In genomic region chr2:32668176-32668575, GRCm38 (mm10) we compare ENCODE assay signal across 13 mouse cellular contexts. TPM values are rescaled to one million over a fixed set of nuclear protein-coding genes. Genes with fewer than 3 reads are reported as not detected.
A peak's percentile ranks its signal among the peaks of the same experiment; 100 is the strongest.
DNase-seq lines count a peak whose midpoint lies in the region; ATAC-seq lines count a peak whose summit lies in the region.
"Had no signal": no experiment of that assay in that cellular context is flagged by ENCODE, and none has a peak within 500 bp of the region (broad histone marks: within the 10 kb centered on the region; RNA-seq: fewer than 3 reads in every experiment).

No protein-coding gene starts in this region.

- H3K4me3 ChIP-seq in heart, embryonic 11.5 days (ENCODE audit: low read depth, low read length), result no peak overlapping the region
- H3K4me3 ChIP-seq in kidney, embryonic 15.5 days (replicated peaks), result no peak overlapping the region
- no peak overlapping the region for H3K4me3 ChIP-seq in embryonic facial prominence, embryonic 10.5 days
- no peak overlapping the region for H3K4me3 ChIP-seq in limb, embryonic 15.5 days
- H3K4me3 ChIP-seq: embryonic facial prominence, embryonic 15.5 days; neural tube, embryonic 15.5 days had no signal

- H3K36me3 ChIP-seq in heart, embryonic 11.5 days (ENCODE audit: control insufficient read depth, insufficient read depth, low read length), result peaks cover 5% of the 10 kb centered on the region; the same call in 1 of the 2 replicates
- peaks cover 23% of the 10 kb centered on the region for H3K36me3 ChIP-seq in kidney, embryonic 15.5 days
- H3K36me3 ChIP-seq in embryonic facial prominence, embryonic 10.5 days (replicated peaks), result peaks cover 4% of the 10 kb centered on the region
- peaks cover 25% of the 10 kb centered on the region for H3K36me3 ChIP-seq in limb, embryonic 15.5 days
- H3K36me3 ChIP-seq: neural tube, embryonic 15.5 days had no signal

- 82% methylated on average over 7 of the region's 7 CpGs for WGBS in heart, embryonic 11.5 days (ENCODE audit: insufficient replicate concordance)
- 89% methylated on average over 7 of the region's 7 CpGs for WGBS in kidney, embryonic 15.5 days
- WGBS in embryonic facial prominence, embryonic 10.5 days, result 89% methylated on average over 7 of the region's 7 CpGs
- 89% methylated on average over 7 of the region's 7 CpGs for WGBS in limb, embryonic 15.5 days

- no peaks in the 10 kb centered on the region for H3K9me3 ChIP-seq in heart, embryonic 11.5 days (replicated peaks; ENCODE audit: control insufficient read depth, low read length)
- H3K9me3 ChIP-seq in kidney, embryonic 15.5 days (replicated peaks), result no peaks in the 10 kb centered on the region
- H3K9me3 ChIP-seq in embryonic facial prominence, embryonic 10.5 days, result no peaks in the 10 kb centered on the region
- no peaks in the 10 kb centered on the region for H3K9me3 ChIP-seq in limb, embryonic 15.5 days
- H3K9me3 ChIP-seq: embryonic facial prominence, embryonic 15.5 days; neural tube, embryonic 15.5 days had no signal

- H3K27me3 ChIP-seq in heart, embryonic 11.5 days (ENCODE audit: control insufficient read depth, insufficient read depth, low read length), result no peaks in the 10 kb centered on the region
- H3K27me3 ChIP-seq in kidney, embryonic 15.5 days, result no peaks in the 10 kb centered on the region
- H3K27me3 ChIP-seq in embryonic facial prominence, embryonic 10.5 days (replicated peaks; ENCODE audit: low read depth, poor library complexity, severe bottlenecking), result no peaks in the 10 kb centered on the region
- H3K27me3 ChIP-seq in limb, embryonic 15.5 days, result no peaks in the 10 kb centered on the region
- H3K27me3 ChIP-seq: embryonic facial prominence, embryonic 15.5 days; neural tube, embryonic 15.5 days had no signal

- peak overlapping the region; percentile 43 for H3K9ac ChIP-seq in heart, embryonic 11.5 days (ENCODE audit: low read depth, low read length)
- no peak overlapping the region for H3K9ac ChIP-seq in kidney, embryonic 15.5 days
- no peak overlapping the region for H3K9ac ChIP-seq in limb, embryonic 15.5 days
- H3K9ac ChIP-seq: embryonic facial prominence, embryonic 15.5 days; lung, embryonic 14.5 days; neural tube, embryonic 15.5 days had no signal

- peaks cover 27% of the 10 kb centered on the region for H3K4me1 ChIP-seq in heart, embryonic 11.5 days (ENCODE audit: control insufficient read depth, insufficient read depth, low read length)
- H3K4me1 ChIP-seq in kidney, embryonic 15.5 days, result 0 out of 2 replicates have a peak, but pooled peaks cover 9% of the 10 kb centered on the region
- peaks cover 16% of the 10 kb centered on the region; the same call in 1 of the 2 replicates for H3K4me1 ChIP-seq in embryonic facial prominence, embryonic 10.5 days
- peaks cover 9% of the 10 kb centered on the region for H3K4me1 ChIP-seq in limb, embryonic 15.5 days
- H3K4me1 ChIP-seq: embryonic facial prominence, embryonic 15.5 days had no signal

- ATAC-seq in heart, embryonic 11.5 days (replicated peaks; ENCODE audit: insufficient number of reproducible peaks, low FRiP score, low TSS enrichment), result no peak
- ATAC-seq in kidney, embryonic 15.5 days (replicated peaks; ENCODE audit: low FRiP score), result no peak
- ATAC-seq in limb, embryonic 15.5 days (ENCODE audit: insufficient number of reproducible peaks, low FRiP score, low TSS enrichment, low read depth), result no peak

- H3K27ac ChIP-seq in heart, embryonic 11.5 days (ENCODE audit: low read depth, low read length), result peak overlapping the region; percentile 79
- H3K27ac ChIP-seq in kidney, embryonic 15.5 days, result peak overlapping the region; percentile 52; the same call in 1 of the 2 replicates
- peak overlapping the region; percentile 75 for H3K27ac ChIP-seq in embryonic facial prominence, embryonic 10.5 days (replicated peaks)
- H3K27ac ChIP-seq in limb, embryonic 15.5 days, result 0 out of 2 replicates have a peak overlapping the region, but pooled peaks have one; percentile 27
- H3K27ac ChIP-seq: embryonic facial prominence, embryonic 15.5 days; neural tube, embryonic 15.5 days had no signal

- DNase-seq in heart, adult 18-20 months, result no peak
- DNase-seq in kidney, adult 11 months, result no peak
- no peak for DNase-seq in embryonic facial prominence, embryonic 10.5 days (ENCODE audit: low spot score)
- DNase-seq in kidney, postnatal 4 days, result no peak
- DNase-seq: cerebellum, postnatal 14 days; lung, embryonic 14.5 days; right cerebral cortex, postnatal 14 days; thymus, postnatal 36 days had no signal

- no peak overlapping the region; the same call in 1 of the 2 replicates for H3K4me2 ChIP-seq in heart, embryonic 11.5 days
- no peak overlapping the region for H3K4me2 ChIP-seq in kidney, embryonic 15.5 days
- H3K4me2 ChIP-seq in limb, embryonic 15.5 days, result no peak overlapping the region
- H3K4me2 ChIP-seq: embryonic facial prominence, embryonic 15.5 days; lung, embryonic 14.5 days; neural tube, embryonic 15.5 days had no signal

RNA-seq across cellular contexts. Expression of gene Eng, which starts 21.8 kb away (rescaled TPM):
- polyA plus RNA-seq in heart, embryonic 11.5 days (2014; fragmentation: Nextera tagmentation; extraction: Ambion mirVana), result 113 and 127 TPM in 2 replicates
- 100 to 1,000 TPM in 1 of 2 experiments, 10 to 100 TPM in 1; 95.1 to 106 TPM for total RNA-seq in heart, adult 18-20 months (2021)
- 71.9 and 82.1 TPM in 2 replicates for polyA plus RNA-seq in kidney, embryonic 15.5 days (2015; fragmentation: Nextera tagmentation; extraction: Ambion mirVana)
- 23.7 and 25.5 TPM in 2 replicates for polyA plus RNA-seq in embryonic facial prominence, embryonic 10.5 days (2016; fragmentation: Nextera tagmentation; extraction: Ambion mirVana)
- polyA plus RNA-seq in limb, embryonic 15.5 days (2015; fragmentation: Nextera tagmentation; extraction: Ambion mirVana), result 64.6 and 71.5 TPM in 2 replicates

RNA-seq across cellular contexts. Expression of gene Fpgs, which starts 35.8 kb away (rescaled TPM):
- 14.5 and 15.3 TPM in 2 replicates for polyA plus RNA-seq in heart, embryonic 11.5 days (2014; fragmentation: Nextera tagmentation; extraction: Ambion mirVana)
- total RNA-seq in heart, adult 18-20 months (2021), result 1 to 10 TPM; 4.4 to 5.0 TPM
- 33.7 and 40.3 TPM in 2 replicates for polyA plus RNA-seq in kidney, embryonic 15.5 days (2015; fragmentation: Nextera tagmentation; extraction: Ambion mirVana)
- polyA plus RNA-seq in embryonic facial prominence, embryonic 10.5 days (2016; fragmentation: Nextera tagmentation; extraction: Ambion mirVana), result 33.5 and 35.5 TPM in 2 replicates
- 33.5 and 34.8 TPM in 2 replicates for polyA plus RNA-seq in limb, embryonic 15.5 days (2015; fragmentation: Nextera tagmentation; extraction: Ambion mirVana)

RNA-seq across cellular contexts. Expression of gene Cdk9, which starts 44.7 kb away (rescaled TPM):
- polyA plus RNA-seq in heart, embryonic 11.5 days (2014; fragmentation: Nextera tagmentation; extraction: Ambion mirVana), result 53.8 and 61.2 TPM in 2 replicates
- total RNA-seq in heart, adult 18-20 months (2021), result 10 to 100 TPM; 22.4 to 24.1 TPM
- polyA plus RNA-seq in kidney, embryonic 15.5 days (2015; fragmentation: Nextera tagmentation; extraction: Ambion mirVana), result 108 and 118 TPM in 2 replicates
- 130 and 135 TPM in 2 replicates for polyA plus RNA-seq in embryonic facial prominence, embryonic 10.5 days (2016; fragmentation: Nextera tagmentation; extraction: Ambion mirVana)
- polyA plus RNA-seq in limb, embryonic 15.5 days (2015; fragmentation: Nextera tagmentation; extraction: Ambion mirVana), result 84.4 and 101 TPM in 2 replicates

RNA-seq across cellular contexts. Expression of gene Ak1, which starts 46.6 kb away (rescaled TPM):
- 212 and 221 TPM in 2 replicates for polyA plus RNA-seq in heart, embryonic 11.5 days (2014; fragmentation: Nextera tagmentation; extraction: Ambion mirVana)
- total RNA-seq in heart, adult 18-20 months (2021), result 100 to 1,000 TPM; 654 to 691 TPM
- 32.6 and 34.4 TPM in 2 replicates for polyA plus RNA-seq in kidney, embryonic 15.5 days (2015; fragmentation: Nextera tagmentation; extraction: Ambion mirVana)
- 20.5 and 24.7 TPM in 2 replicates for polyA plus RNA-seq in embryonic facial prominence, embryonic 10.5 days (2016; fragmentation: Nextera tagmentation; extraction: Ambion mirVana)
- 46.9 and 132 TPM in 2 replicates for polyA plus RNA-seq in limb, embryonic 15.5 days (2015; fragmentation: Nextera tagmentation; extraction: Ambion mirVana)

RNA-seq across cellular contexts. Expression of gene Sh2d3c, which starts 52.7 kb away (rescaled TPM):
- 26.4 and 29.1 TPM in 2 replicates for polyA plus RNA-seq in heart, embryonic 11.5 days (2014; fragmentation: Nextera tagmentation; extraction: Ambion mirVana)
- total RNA-seq in heart, adult 18-20 months (2021), result 10 to 100 TPM; 23.1 to 30.8 TPM
- 32.5 and 37.2 TPM in 2 replicates for polyA plus RNA-seq in kidney, embryonic 15.5 days (2015; fragmentation: Nextera tagmentation; extraction: Ambion mirVana)
- polyA plus RNA-seq in embryonic facial prominence, embryonic 10.5 days (2016; fragmentation: Nextera tagmentation; extraction: Ambion mirVana), result 27.1 and 27.5 TPM in 2 replicates
- polyA plus RNA-seq in limb, embryonic 15.5 days (2015; fragmentation: Nextera tagmentation; extraction: Ambion mirVana), result 23.0 and 24.7 TPM in 2 replicates

Comparison
In these comparisons a context has a peak if more than half of its experiments do, and no peak if none do; other contexts are left out.
1. H3K27ac ChIP-seq: peak in every context shown above with its lines; median percentile 79 in heart, embryonic 11.5 days; 75 in embryonic facial prominence, embryonic 10.5 days; 52 in kidney, embryonic 15.5 days; 27 in limb, embryonic 15.5 days.